Mouse (Mus musculus) MEL (cell line): ENCODE measurements around the gene Hsf4. TPM values are rescaled to one million over a fixed set of nuclear protein-coding genes. Genes with fewer than 3 reads are reported as not detected.
A peak's percentile ranks its signal among the peaks of the same experiment; 100 is the strongest.
"Not testable (repeated sequence)": the region's sequence is repeated elsewhere in the genome, so short reads cannot be mapped to it uniquely, and the experiment has no call there.

Experiments used
- DNase-seq: peaks from one replicate; pipeline ENCODE4 v3.0.0; 2011; ENCODE audit warnings: low read depth, low spot score
- H3K27ac ChIP-seq: 2 replicates; pipeline ENCODE4 v1.5.1; 2012; ENCODE audit warnings: low read depth, mild to moderate bottlenecking, control low read depth, low read length, moderate library complexity; ENCODE audit not compliant: control insufficient read depth
- H3K27me3 ChIP-seq, 2 experiments: fragments of 150-350 bp in 1 of 2; sonication (generic) in 1 of 2; 2 replicates each; pipeline ENCODE4 v1.6.1; 2012; ENCODE audit warnings: low read length in 2 of 2, mild to moderate bottlenecking in 2 of 2, improper control_type of control experiment in 1 of 2, moderate library complexity in 1 of 2; ENCODE audit not compliant: insufficient read depth in 2 of 2, control insufficient read depth in 1 of 2
- H3K36me3 ChIP-seq, 2 experiments: 2 replicates each; pipeline ENCODE4 v1.6.1; 2012 to 2014; ENCODE audit warnings: low read length in 2 of 2, improper control_type of control experiment in 1 of 2, inconsistent platforms in 1 of 2, mild to moderate bottlenecking in 1 of 2; ENCODE audit not compliant: insufficient read depth in 2 of 2, control insufficient read depth in 1 of 2
- H3K4me1 ChIP-seq, 2 experiments: fragments of 150-350 bp in 1 of 2; sonication (generic) in 1 of 2; 2 replicates each; pipeline ENCODE4 v1.6.1; 2012; ENCODE audit warnings: low read length in 2 of 2, improper control_type of control experiment in 1 of 2, mild to moderate bottlenecking in 1 of 2; ENCODE audit not compliant: insufficient read depth in 2 of 2, control insufficient read depth in 1 of 2
- H3K4me3 ChIP-seq, 2 experiments: fragments of 150-350 bp in 1 of 2; sonication (generic) in 1 of 2; 2 replicates each; pipeline ENCODE4 v1.5.1; 2012; ENCODE audit warnings: low read depth in 2 of 2, low read length in 2 of 2, mild to moderate bottlenecking in 2 of 2, moderate library complexity in 2 of 2, control low read depth in 1 of 2, improper control_type of control experiment in 1 of 2; ENCODE audit not compliant: control insufficient read depth in 1 of 2, insufficient read depth in 1 of 2
- H3K79me2 ChIP-seq: 2 replicates; pipeline ENCODE4 v1.6.1; 2012; ENCODE audit warnings: mild to moderate bottlenecking, low read length, moderate library complexity; ENCODE audit not compliant: control insufficient read depth, poor library complexity, insufficient read depth
- H3K9ac ChIP-seq: 2 replicates; pipeline ENCODE4 v1.6.1; 2012; ENCODE audit warnings: low read depth, mild to moderate bottlenecking, control low read depth, low read length, moderate library complexity; ENCODE audit not compliant: control insufficient read depth, poor library complexity, severe bottlenecking
- H3K9me3 ChIP-seq: fragments of 150-350 bp; sonication (generic); replicated peaks from 2 replicates; pipeline ENCODE4 v1.6.1; 2012; ENCODE audit warnings: mild to moderate bottlenecking, low read length, improper control_type of control experiment, moderate library complexity; ENCODE audit not compliant: insufficient read depth
- CHD2 ChIP-seq: IDR thresholded peaks from 2 replicates; pipeline ENCODE4 v1.6.1; 2011; ENCODE audit warnings: low read length, improper control_type of control experiment
- ELF1 ChIP-seq: IDR thresholded peaks from 2 replicates; pipeline ENCODE4 v1.6.1; 2014; ENCODE audit warnings: low read depth, mild to moderate bottlenecking, inconsistent platforms, low read length, improper control_type of control experiment, moderate library complexity
- EP300 ChIP-seq, 2 experiments: IDR thresholded peaks; 2 replicates each; pipeline ENCODE4 v1.6.1; 2011; ENCODE audit warnings: improper control_type of control experiment in 2 of 2, low read length in 2 of 2, low read depth in 1 of 2, mild to moderate bottlenecking in 1 of 2
- KAT2A ChIP-seq: conservative IDR thresholded peaks from 2 replicates; pipeline ENCODE4 v1.6.1; 2012; ENCODE audit warnings: low read depth, low read length, improper control_type of control experiment, inconsistent platforms
- MAX ChIP-seq: IDR thresholded peaks from 2 replicates; pipeline ENCODE4 v1.6.1; 2011; ENCODE audit warnings: low read length, improper control_type of control experiment
- MXI1 ChIP-seq: IDR thresholded peaks from 2 replicates; pipeline ENCODE4 v1.6.1; 2011; ENCODE audit warnings: mild to moderate bottlenecking, low read depth, low read length, improper control_type of control experiment
- MYB ChIP-seq: IDR thresholded peaks from 2 replicates; pipeline ENCODE4 v1.6.1; 2011; ENCODE audit warnings: mild to moderate bottlenecking, low read depth, low read length, improper control_type of control experiment
- NRF1 ChIP-seq: IDR thresholded peaks from 2 replicates; pipeline ENCODE4 v1.6.1; 2014; ENCODE audit warnings: low read depth, mild to moderate bottlenecking, inconsistent platforms, low read length, improper control_type of control experiment, moderate library complexity; ENCODE audit not compliant: poor library complexity, insufficient read depth, severe bottlenecking
- POLR2A ChIP-seq, 2 experiments: IDR thresholded peaks; 2 replicates each; pipeline ENCODE4 v1.6.1; 2011 to 2012; ENCODE audit warnings: low read length in 2 of 2, mild to moderate bottlenecking in 2 of 2, control low read depth in 1 of 2, improper control_type of control experiment in 1 of 2, low read depth in 1 of 2, moderate library complexity in 1 of 2; ENCODE audit not compliant: control insufficient read depth in 1 of 2, insufficient read depth in 1 of 2, poor library complexity in 1 of 2
- POLR2AphosphoS2 ChIP-seq: IDR thresholded peaks from 2 replicates; pipeline ENCODE4 v1.6.1; 2011; ENCODE audit warnings: low read length, improper control_type of control experiment
- RAD21 ChIP-seq: IDR thresholded peaks from 2 replicates; pipeline ENCODE4 v1.6.1; 2011; ENCODE audit warnings: mild to moderate bottlenecking, low read depth, low read length, improper control_type of control experiment
- UBTF ChIP-seq: IDR thresholded peaks from 2 replicates; pipeline ENCODE4 v1.6.1; 2012; ENCODE audit warnings: low read depth, mild to moderate bottlenecking, inconsistent platforms, low read length, improper control_type of control experiment, moderate library complexity, borderline replicate concordance; ENCODE audit not compliant: insufficient read depth
- polyA plus RNA-seq, 2 experiments: library from polyadenylated mRNA; stranded (reverse) in 1 of 2; unstranded in 1 of 2; fragments of >175 nt in 1 of 2; fragments of >200 nt in 1 of 2; gene quantifications; 2 replicates each; pipeline versions ENCODE4 v1.2.1 to v1.2.4; 2012; ENCODE audit warnings: low replicate concordance in 2 of 2, low read depth in 1 of 2; ENCODE audit not compliant: insufficient read length in 2 of 2, insufficient read depth in 1 of 2, missing spikeins in 1 of 2
- total RNA-seq: library from RNA; depleted of rRNA; stranded (reverse); fragments of 300-350 nt; gene quantifications from 2 replicates; pipeline ENCODE4 v1.2.3, GENCODE M21; 2012

Hsf4 gene
- total and polyA plus RNA-seq, 3 experiments, result 1.7 to 7.1 TPM; not detected in 1

DNA sequence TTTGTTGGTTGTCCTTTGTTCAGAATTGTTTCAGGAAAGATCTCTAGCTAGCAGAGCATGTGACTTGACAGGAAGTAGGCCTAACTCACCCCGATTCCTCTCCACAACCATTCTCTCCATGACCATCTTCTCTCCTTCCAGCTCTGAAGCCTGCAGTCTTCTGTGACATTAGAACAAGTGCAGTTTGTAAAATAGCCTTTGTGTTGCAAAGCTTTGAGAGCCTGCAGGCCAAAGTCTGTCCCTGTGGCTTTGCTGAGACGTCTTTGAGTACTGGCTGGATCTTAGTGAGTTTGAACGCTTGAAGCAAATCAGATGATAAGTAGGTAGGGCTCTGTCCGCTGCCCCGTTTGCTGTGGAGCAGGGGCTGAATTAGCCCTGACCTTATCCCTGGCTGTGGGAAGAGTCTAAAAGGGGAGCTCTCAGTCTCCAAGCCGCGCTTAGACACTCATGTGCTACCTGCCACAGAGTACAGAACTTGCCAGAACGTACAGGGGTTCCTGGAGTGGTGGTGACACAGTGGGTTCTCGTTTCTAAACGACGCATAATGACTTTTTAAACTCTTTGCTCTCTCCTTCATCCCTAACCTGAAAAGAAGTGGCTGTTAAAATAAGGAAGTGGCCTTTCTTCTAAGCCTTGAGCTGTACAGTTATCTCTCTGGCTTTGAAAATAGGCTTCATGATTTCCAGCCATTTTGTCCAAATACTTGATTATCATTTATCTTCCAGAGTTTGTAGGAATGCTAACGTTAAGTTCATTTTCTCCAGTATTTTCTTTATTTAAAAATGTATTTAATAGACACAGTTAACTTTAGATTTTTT is 37.9 kb upstream of the Hsf4 start:
- TF ChIP-seq ELF1 (peak; percentile 37; the same call in 1 of the 2 replicates), MXI1 (no peak), NRF1 (no peak), EP300 (IDR thresholded peaks at IDR 0.05; ENCODE audit: low read depth in 1 of 2, low read length in 2 of 2) (peak in 1 of 2 experiments; percentile 60; a peak in 2 of 4 replicates), MAX (0 out of 2 replicates have a peak, but pooled peaks have one; percentile 17), RAD21 (no peak)
- Histone ChIP-seq H3K9ac (no peak overlapping the region), H3K9me3 (no peaks in the 10 kb centered on the region), H3K4me3 (no peak overlapping the region), H3K36me3 (peaks cover 5 to 24% of the 10 kb centered on the region in 2 experiments), H3K4me1 (peaks cover 2 to 8% of the 10 kb centered on the region in 2 experiments; a peak in 3 of 4 replicates), H3K27me3 (no peaks in the 10 kb centered on the region), H3K79me2 (peaks cover 8% of the 10 kb centered on the region), H3K27ac (peak overlapping the region; percentile 1; the same call in 1 of the 2 replicates)
- peak; percentile 56 for DNase-seq

DNA sequence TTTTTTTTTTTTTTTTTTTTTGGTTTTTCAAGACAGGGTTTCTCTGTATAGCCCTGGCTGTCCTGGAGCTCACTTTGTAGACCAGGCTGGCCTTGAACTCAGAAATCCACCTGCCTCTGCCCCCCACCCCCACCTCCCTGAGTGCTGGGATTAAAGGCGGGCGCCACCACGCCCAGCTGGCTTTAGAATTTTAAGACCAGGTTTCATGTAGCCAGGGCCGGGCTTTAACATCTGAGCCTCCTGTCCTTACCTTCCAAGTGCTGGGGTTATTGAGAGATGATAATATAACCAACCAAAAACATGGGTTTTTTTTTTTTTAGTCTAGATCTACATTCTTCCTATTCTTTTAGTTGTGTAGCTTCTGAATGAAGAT is 37.3 kb upstream of the Hsf4 start:
- not testable (repeated sequence) for H3K4me1 ChIP-seq, H3K27me3 ChIP-seq, H3K4me3 ChIP-seq, H3K27ac ChIP-seq, H3K9ac ChIP-seq, H3K79me2 ChIP-seq, H3K9me3 ChIP-seq, DNase-seq
- H3K36me3 ChIP-seq, result peaks cover 5 to 22% of the 10 kb centered on the region in 2 experiments

GRCm38 (mm10) chr8:105233126-105233935 is 36.3 kb upstream of the Hsf4 start:
- Histone ChIP-seq H3K9me3 (no peaks in the 10 kb centered on the region), H3K36me3 (peaks cover 5 to 25% of the 10 kb centered on the region in 2 experiments), H3K27ac (no peak overlapping the region), H3K4me3 (no peak overlapping the region), H3K27me3 (no peaks in the 10 kb centered on the region)
- TF ChIP-seq UBTF, result no peak
- no peak for TF ChIP-seq POLR2A (IDR thresholded peaks at IDR 0.05; ENCODE audit: control insufficient read depth in 1 of 2, insufficient read depth in 1 of 2, low read depth in 1 of 2, low read length in 2 of 2, poor library complexity in 1 of 2)
- TF ChIP-seq POLR2AphosphoS2, result no peak
- TF ChIP-seq CHD2, result no peak
- TF ChIP-seq KAT2A, result no peak
- TF ChIP-seq MYB, result no peak
- TF ChIP-seq, all 39 proteins: peak for 0
- H3K79me2 ChIP-seq, result peaks cover 2% of the 10 kb centered on the region; the same call in 1 of the 2 replicates
- DNase-seq, result no peak
- H3K4me1 ChIP-seq, result peaks cover 5 to 8% of the 10 kb centered on the region in 2 experiments
- H3K9ac ChIP-seq, result no peak overlapping the region
